Mouse (Mus musculus): ENCODE measurements around the gene Igfbp7.

Gene Igfbp7

DNA sequence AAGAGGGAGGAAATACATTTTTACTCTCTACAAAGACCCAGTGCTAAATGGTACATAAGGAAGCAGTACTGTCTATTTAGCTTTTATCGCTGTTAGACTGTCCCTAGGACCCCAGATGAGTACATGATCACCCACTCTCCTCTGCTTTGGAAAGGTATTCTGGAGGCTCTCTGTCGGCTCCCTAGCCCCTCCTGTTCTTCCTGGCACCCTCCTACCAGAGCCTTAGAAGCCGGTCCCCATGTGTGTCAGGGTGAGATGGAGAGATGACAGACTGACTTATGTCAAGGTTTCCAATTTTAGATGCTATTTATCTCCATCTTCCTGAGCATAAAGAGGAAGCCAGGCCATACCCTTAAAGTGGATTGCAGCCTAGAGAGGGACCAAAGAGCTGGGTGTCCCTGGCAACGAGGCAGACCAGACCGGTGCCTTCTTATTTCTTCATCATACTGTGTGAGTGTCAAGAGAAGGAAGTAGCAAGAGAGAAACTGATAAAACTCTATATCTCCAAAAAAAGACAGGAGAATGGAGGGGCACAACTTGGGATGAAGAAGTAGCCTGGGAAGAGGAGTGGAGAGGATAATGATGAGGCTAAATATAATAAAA is 2.3 kb downstream of the Igfbp7 start:
- DNase-seq (ENCODE audit: low spot score) = no peak

DNA sequence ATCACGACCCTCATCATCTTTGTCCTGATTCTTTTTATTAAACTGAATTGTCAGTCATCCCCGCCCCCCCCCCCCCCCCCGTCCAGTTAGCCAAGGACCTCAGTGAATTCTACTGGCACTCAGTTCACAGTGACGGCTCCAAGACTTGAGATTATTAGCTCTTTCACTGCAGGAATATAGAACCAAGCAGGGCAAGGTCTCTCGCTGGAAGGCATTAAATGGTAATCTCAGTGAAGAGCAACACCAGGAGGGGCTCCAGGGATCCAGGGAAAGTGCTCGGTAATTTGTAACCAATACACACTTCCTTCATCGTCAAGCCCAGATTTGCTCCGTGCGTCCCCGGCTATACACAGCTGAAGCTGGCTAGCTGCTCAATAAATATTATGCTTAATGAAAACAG is 2.9 kb downstream of the Igfbp7 start:
- no peak for DNase-seq (ENCODE audit: low spot score)

DNA sequence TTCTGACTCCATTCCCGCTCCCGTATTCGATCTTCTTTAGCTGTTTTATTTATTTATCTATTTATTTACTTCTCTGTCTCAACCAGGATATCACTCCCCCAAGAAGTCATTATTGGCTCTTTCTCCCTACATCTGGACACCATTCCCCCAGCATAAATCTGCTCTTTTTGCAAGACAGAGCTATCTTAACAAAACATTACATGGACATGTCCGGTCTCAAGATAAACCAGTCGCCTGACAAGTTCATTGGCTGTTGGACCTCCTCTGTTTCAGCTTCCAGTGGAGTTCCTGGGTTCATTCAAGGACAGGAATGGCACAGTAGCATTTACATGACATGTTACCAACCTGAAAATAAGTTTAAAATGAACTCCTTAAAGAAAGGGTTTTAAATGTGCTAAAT is 4.9 kb downstream of the Igfbp7 start:
- no peak for DNase-seq (ENCODE audit: low spot score)

DNA sequence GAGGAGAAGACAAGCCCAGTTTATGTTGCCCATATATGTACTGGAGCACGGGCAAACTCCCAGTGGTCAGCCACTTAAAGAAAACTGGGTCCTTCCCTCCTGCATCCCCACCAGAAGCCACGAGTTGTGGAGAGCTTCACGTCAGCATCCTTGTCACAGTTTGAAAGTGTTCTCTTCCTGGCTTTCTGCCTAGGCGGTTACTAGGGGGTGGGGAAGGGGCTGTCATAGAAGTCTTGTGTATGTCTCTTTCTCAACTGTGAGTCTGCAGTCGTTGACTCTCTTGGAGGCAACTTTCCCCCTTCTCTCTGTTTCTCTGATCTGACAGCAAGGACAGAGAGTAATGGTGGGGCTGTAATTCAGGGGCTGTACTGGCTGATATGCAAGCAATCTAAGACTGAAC is 5.7 kb downstream of the Igfbp7 start:
- no peak for DNase-seq (ENCODE audit: low spot score)

DNA sequence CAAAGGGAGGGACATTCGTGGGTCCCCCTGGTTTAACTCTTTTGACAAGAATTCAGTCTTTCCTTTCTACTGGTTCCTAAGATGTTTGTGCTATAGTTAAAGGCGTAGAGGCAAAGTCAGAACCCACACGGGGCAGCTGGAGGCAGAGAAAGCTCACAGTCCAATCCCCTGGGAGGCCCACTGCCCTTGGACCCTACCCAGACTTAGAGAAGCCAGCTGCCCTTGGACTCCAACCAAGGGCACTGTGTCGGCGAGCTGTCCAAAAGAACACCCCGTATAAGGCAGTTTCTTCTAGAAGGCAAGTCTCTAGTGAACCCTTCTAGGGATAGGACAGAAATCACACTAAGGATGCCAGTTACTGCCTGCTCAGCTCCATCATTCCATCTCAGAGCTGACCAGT is 7.0 kb downstream of the Igfbp7 start:
- no peak for DNase-seq (ENCODE audit: low spot score)

DNA sequence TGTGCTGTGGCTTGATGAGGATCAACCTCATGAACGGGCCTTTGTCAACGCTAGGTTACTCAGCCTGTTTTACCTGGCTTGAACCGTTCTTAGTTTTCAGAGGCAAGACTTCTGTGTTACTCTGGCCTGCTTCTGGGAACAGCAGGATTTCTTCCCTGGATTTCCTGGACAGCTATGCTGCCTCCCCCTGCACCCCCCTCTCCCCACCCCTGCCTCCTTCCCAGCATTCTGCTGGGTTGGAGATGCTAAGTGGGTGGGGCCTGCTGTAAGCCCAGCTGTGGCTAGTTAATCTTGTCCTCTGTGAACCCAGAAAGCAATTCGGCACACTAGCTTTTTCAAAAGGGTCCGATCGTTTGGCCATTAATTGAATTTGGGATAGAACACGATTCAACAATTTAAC is 7.7 kb downstream of the Igfbp7 start:
- DNase-seq (ENCODE audit: low spot score) = no peak

DNA sequence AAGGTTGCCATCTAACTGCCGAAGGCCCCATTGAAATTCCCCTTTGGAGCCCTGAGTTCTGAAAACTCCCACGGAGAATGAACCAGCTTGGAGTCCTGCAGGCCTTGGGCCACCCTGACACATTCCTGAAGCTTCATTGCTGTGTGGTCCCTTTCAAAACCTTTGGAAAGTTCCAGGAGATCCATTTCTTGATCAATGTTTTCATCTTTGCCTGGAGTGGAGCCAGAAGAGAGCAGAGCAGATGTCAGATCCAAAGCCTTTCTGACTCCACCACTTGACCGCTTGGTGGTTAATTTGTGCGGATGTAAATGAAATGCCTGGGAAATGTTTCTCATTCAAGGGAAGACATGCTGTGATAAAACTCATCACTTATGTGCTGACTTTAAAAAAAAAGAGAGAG is 8.8 kb downstream of the Igfbp7 start:
- DNase-seq (ENCODE audit: low spot score) = no peak

DNA sequence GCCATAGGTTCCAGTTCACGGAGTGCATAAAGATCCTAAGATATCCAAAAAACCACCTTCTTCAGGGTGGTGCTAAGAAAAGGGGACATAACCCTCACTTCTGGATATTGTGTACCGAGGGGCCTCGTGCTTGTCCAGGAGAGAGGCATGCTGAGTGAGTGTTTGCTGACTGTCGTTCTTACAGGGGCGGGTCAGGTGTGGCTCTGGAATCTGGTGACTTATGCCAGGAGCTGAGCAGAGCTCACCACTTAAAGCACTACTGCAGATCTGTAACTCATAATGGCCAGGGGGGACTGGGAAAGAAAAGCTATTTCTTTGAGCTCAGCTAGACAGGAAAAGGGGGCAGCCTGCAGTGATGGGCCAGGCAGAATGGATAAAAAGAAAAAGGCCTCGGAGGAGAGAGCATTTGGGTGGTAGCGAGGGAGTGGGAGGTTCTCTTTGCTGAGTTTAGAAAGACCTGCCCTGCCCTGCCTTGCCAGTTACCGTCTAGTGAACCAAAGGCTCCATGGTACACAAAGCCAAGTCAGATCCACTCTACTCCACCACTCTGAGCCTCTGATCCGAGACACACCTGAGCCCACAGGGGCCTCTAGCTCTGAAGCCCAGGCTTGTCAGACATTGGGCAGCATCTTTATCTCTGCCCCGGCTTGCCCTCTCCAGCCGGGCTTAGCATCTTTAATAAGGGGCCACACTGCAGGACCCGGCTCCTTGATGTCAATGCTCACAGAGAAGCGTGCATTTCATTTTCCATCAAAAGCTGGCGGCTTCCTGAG is 9.4 kb downstream of the Igfbp7 start:
- no peak for DNase-seq (ENCODE audit: low spot score)

DNA sequence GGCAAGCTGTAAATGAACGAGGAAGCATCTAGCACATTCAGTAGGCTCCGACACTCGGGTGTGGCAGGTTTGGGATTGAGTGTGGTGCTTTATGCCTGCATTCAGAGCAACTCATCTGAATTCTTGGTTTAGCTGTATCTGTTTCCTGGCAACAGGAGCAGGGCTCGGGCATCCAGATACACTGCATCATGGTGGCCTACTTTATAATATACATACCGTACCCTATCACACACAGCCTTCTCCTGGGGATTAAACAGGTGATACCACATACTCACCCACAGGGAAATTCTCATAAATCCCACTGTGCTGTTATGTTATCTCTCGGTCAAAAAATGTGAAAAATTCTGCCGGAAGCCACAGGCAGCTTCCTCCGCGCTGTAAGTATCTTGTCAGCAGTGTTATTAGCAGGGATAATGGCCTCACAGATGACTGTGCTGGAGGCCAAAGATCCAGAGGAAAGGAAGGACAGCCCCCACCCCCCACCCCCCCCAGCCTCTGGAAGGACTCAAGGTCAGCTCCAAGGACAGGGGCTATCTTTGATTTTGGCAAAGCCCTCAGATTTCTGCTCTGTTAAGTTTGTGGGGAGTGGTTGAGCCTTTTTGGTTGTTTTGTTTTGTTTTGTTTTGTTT is 13.7 kb downstream of the Igfbp7 start:
- DNase-seq (ENCODE audit: low spot score) = no peak

DNA sequence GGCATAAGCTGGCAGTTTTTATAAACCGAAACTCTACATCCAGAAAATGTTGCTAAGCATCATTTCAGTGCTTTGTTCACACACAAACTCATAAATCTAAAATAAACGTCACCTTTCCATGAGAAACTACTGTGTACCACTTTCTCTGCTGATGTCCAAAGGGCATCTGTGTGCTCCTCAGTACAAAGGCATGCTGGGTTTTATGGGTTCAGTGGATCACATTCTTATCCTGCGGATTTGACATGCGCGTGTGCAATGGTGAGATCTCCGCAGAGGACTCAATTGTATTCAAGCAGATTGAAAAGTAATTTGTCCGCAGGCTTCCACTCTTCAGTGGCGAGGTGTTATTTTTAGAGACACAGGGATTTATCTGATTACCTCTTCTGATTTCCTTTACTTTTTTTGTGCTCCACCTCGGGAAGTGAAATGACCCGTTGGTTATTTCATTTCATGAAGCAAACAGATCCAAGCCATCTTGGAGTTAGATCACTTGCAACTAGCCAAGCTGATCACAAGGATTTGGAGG is 14.7 kb downstream of the Igfbp7 start:
- no peak for DNase-seq (ENCODE audit: low spot score)

DNA sequence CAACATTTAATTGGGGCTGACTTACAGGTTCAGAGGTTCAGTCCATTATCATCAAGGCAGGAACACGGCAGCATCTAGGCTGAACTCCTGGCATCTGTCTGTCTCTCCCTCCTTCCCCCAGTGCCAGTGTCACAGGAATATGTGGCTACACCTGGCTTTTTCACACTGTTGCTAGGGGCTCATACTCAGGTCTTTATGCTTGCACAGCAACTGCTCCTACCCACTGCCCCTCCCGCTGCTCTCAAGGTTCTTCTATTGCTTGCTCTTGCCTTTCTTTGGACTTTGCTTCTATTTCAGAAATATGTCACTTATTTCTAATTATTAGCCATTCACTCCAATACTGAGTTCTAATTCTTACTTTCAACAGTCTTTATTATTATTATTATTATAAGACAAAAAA is 17.6 kb downstream of the Igfbp7 start:
- no peak for DNase-seq (ENCODE audit: low spot score)

DNA sequence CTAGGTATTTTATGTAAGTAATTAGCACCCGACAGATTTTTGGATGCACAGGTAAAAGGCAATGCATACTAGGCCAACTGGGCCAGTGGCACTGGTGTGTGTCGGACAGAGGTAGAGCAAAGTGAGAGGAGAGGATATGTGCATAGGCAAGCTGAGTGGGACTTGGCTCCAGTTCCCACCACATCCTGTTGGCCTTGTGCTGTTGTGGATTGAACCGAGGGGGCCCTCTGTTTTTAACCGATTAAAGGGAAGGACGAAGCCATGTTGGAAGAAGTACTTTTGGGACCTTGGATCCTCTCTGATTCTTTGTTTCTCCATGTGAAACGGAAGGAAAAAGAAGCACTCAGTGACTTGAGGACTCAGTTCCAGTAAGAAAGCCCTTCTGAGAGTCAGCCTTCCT is 19.5 kb downstream of the Igfbp7 start:
- DNase-seq (ENCODE audit: low spot score) = no peak

DNA sequence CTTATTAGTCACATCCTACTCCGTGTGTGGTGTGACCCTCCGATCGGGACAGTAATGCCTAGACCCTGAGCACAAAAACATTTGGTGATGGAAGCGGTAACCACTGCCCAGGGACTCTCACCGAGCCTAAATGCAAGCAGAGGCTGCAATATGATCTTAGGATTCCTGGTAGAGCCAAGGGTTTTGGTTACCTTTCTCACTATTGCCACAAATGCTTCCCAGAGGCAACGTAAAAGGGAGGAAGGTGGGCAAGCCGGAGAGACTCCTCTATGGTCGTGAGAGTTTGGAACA is 20.5 kb downstream of the Igfbp7 start:
- no peak for DNase-seq (ENCODE audit: low spot score)

DNA sequence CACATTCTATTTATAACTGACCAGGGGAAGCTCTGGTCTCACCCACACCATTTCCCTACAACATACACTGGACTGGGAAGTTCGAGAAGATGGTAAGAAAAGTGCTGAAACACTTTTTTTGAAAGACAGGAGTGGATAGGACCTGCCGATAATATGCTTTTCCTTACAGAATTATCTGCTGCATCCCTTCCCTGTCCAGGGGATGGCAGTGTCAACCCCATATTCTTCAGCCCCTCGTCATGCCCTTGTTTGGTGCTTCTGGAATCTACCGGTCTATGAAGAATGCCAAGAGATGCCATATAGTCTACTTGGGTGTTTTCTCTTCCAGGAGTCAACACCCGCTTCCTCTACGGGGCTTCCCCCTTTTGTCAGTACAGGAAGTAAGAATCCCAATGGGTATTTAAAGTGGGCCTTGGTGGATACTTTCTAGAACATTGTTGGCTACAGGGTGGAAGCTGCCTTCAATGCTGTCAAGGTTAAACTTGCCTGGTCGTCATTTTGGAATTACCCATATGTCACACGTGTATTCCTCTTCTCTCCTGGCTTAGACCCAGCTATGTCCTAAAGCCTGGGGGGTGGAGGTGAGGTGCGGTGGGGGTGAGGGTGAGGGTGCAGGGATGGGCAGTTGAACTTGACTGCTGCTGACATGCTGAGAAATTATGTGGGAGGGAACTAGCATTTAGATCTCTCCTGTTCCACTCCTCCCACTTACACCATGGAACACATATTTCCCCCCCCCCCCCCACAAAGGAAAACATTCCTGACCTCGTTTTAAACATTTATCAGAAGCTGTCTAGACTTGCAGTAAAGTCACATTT is 21.0 kb downstream of the Igfbp7 start:
- no peak for DNase-seq (ENCODE audit: low spot score)

DNA sequence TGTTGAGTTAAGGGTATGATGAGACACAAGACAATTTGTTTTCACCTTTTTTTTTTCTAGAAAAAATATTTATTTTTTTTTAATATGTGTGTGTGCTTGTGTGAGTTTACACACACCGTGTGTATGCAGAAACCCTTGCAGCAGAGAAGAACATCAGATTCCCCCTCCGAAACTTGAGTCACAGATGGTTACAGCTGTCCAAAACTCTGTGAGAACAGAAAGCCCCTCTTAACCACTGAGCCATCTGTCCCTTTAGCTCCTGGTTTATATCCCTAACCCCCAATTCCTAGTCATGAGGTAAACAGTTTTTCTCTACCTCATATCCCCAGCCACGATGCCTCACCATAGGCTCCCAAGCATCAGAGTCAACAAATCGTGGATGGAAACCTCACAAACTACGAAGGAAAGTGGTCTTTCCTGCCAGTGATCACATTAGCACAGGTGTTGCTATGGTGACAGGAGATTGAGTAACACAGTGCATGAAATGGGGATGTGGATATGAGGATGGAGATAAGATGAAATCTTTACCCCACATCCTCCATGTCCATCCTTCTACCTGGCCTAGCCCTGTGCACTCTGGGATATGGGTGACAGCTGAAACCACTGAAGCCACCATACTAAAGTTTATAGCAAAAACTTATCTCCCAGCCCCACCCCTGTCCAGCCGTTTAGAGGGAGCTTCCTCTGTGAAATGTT is 21.8 kb downstream of the Igfbp7 start:
- no peak for DNase-seq (ENCODE audit: low spot score)

DNA sequence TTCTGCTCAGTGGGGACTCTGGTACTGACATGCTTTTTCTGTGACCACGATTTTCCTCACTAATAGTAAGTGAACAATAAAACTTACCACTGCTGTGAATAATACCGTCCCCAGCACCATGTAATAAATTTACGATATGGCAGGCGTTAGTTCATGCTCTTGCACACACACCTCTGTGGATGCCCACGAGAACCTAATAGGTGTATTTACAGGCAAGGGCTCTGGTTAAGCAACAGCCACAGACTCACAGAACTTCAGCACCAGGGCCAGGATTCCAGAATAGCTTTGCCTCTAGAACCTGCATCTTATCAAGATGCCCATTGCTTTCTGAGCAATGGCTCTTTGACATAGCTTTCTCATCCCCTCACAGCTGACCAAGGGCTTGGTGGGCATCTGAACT is 22.6 kb downstream of the Igfbp7 start:
- no peak for DNase-seq (ENCODE audit: low spot score)

DNA sequence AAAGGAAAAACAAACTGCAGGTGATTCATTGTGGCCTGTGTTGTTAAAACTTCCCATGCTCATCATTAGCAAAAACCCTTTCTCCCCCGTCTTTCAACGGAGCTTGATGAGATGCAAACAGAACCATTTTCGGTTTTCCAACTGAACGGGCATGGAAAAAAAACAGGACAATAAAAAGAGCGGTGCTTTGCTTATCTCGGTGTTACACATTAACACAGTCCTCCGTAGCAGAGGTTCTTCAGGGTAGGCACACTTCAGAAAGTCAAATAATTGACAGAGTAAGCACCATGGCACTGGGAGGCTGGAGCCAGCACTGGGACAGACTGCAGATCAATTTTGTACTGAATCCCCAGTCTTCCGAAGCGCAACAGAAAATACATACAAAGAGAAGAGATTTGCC is 23.1 kb downstream of the Igfbp7 start:
- DNase-seq (ENCODE audit: low spot score) = no peak

DNA sequence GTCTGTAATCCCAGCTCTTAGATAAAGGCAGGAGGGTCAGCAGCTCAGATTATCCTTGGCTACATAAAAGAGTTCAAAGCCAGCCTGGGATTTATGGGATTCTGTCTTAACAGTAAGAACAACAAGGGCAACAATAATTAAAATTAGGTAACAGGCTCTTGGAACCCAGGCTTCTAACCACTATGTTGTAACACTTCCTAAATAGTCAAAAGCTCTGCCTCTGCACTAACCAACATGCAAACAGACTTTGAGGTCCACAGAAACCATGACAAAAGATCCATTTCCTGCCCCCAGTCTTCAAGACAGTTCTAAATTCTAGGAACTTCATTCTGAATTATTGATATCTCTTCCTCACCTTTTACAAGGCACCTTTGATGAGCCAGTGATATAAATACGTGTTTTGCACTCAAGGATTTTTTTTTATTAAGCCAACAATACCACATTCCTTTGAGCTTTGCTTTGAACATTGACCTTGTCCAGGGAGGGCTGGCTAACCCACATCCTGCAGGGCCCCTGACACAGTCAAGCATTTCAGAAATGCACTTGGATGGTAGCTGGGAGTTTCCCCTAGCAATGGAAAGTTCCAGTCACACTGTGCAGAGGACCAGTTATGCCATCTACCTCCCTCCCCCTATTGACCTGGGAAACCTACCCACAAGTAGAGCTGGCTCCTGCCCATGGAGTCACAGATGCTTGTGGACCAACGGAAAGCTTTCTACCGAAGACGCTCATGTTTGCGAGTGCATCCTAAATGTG is 23.9 kb downstream of the Igfbp7 start:
- no peak for DNase-seq (ENCODE audit: low spot score)

DNA sequence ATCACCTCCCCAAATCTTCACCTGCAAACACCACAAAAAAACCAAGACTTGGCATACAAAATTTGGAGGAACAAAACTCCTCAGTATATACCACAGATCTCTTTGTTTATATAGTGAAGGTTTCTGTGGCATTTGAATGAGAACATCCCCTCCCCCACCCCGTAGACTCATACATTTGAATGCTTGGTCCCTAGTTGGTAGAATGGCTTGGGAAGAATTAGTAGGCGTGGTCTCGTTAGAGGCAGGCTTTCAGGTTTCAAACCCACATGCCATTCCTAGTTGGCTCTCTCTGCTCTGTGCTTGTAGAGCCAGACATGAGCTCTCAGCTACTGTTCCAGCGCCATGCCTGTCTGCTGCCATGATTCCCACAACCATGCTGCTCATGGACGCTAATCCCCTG is 26.2 kb downstream of the Igfbp7 start:
- no peak for DNase-seq (ENCODE audit: low spot score)

DNA sequence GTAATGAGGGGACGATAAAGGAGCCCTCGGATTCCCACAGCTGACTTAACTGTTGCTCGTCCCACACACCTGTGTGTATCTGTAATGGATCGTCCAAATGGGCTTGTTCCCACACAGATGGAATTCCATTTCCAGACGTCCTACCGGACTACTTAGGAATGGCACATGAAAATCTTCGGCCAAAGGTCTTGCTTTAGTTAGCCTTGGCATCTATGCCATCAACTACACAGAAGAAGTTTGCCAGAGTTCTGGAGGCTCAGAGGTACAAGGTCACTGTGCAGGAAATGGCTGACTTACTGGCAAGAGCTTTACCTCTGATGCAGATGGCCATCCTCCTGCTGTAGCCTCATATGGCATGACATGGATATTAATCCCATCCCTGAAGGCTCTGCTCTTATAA is 26.6 kb downstream of the Igfbp7 start:
- no peak for DNase-seq (ENCODE audit: low spot score)

DNA sequence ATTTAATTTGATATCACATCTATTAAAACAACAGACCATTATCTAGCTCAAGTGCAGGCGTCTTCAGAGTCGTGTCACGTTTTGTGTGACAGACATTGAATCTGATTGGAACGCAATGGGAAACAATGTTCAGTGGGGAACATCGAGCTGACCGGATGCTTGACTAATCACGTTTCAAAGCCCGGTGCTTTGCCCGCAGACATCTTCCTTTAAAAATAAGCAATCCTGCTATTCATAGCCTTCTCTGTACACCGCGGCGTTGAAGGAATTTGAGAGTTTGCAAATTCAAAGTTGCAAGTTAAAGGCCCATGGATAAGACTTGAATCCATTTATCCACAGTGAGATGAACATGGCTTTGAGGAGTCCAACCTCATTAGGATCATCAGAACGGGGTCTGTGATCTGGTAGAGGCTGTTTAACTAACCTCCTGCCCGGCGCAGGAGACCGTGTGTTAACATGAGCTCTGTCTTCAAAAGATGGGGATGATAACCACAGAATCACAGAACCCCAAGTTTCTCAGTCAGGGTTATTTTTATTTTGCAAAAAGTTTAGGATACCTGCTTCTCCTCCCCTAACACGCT is 27.4 kb downstream of the Igfbp7 start:
- no peak for DNase-seq (ENCODE audit: low spot score)
